Mouse (Mus musculus) stomach, embryonic 16.5 days (tissue): ENCODE measurements at regions not wholly inside any gene's neighbourhood (a gene's known extent, or its start where the extent isn't known, plus 50 kb on each side); places are given as distances from the start of the nearest gene placed in this dataset.

Source experiments
- ATAC-seq: fragments of 200-750 bp; cut with Nextera tagmentation; 2 replicates; pipeline ENCODE4 v1.8.0; 2017; ENCODE audit warnings: moderate number of reproducible peaks, moderate TSS enrichment; ENCODE audit not compliant: insufficient read depth, low FRiP score
- H3K27ac ChIP-seq: fragments of 300-500 bp; sonication (generic); 2 replicates; pipeline ENCODE4 v1.5.1; 2014; ENCODE audit warnings: low read length
- H3K27me3 ChIP-seq: fragments of 300-500 bp; sonication (generic); 2 replicates; pipeline ENCODE4 v1.6.1; 2014; ENCODE audit warnings: low read length, control low read depth, mixed read lengths; ENCODE audit not compliant: control insufficient read depth, insufficient read depth
- H3K36me3 ChIP-seq: fragments of 300-500 bp; sonication (generic); 2 replicates; pipeline ENCODE4 v1.6.1; 2014; ENCODE audit warnings: low read length; ENCODE audit not compliant: control insufficient read depth, insufficient read depth
- H3K4me1 ChIP-seq: fragments of 300-500 bp; sonication (generic); 2 replicates; pipeline ENCODE4 v1.6.1; 2014; ENCODE audit warnings: low read length, control low read depth, mixed read lengths; ENCODE audit not compliant: control insufficient read depth, insufficient read depth
- H3K4me2 ChIP-seq: fragments of 300-500 bp; sonication (generic); 2 replicates; pipeline ENCODE4 v1.6.1; 2014; ENCODE audit warnings: low read depth, low read length, mixed read lengths
- H3K4me3 ChIP-seq: fragments of 300-500 bp; sonication (generic); replicated peaks from 2 replicates; pipeline ENCODE4 v1.5.1; 2014; ENCODE audit warnings: mild to moderate bottlenecking, low read length
- H3K9ac ChIP-seq: fragments of 300-500 bp; sonication (generic); 2 replicates; pipeline ENCODE4 v1.6.1; 2014; ENCODE audit warnings: low read length
- H3K9me3 ChIP-seq: fragments of 300-500 bp; sonication (generic); replicated peaks from 2 replicates; pipeline ENCODE4 v1.6.1; 2016; ENCODE audit warnings: low read length, control low read depth; ENCODE audit not compliant: control insufficient read depth
- WGBS: fragments of 180-500 bp; shearing (Covaris S2); extraction: QIAGEN DNeasy Blood & Tissue Kit; methylation state at CpG from one replicate; pipeline ENCODE4 v1.1.7; 2014; 5-methylcytosine and 5-hydroxymethylcytosine counted together

GRCm38 (mm10) chr13:44564705-44565104, 164.6 kb upstream of the Jarid2 start:
- Histone ChIP-seq H3K27ac (no peak overlapping the region), H3K4me1 (no peaks in the 10 kb centered on the region), H3K4me2 (no peak overlapping the region), H3K4me3 (no peak overlapping the region), H3K27me3 (no peaks in the 10 kb centered on the region), H3K36me3 (no peaks in the 10 kb centered on the region), H3K9me3 (no peaks in the 10 kb centered on the region), H3K9ac (no peak overlapping the region)
- WGBS, result 55% methylated on average over 11 of the region's 11 CpGs
- ATAC-seq, result no peak

GRCm38 (mm10) chr13:44567696-44568095, 161.6 kb upstream of the Jarid2 start:
- Histone ChIP-seq H3K27ac (no peak overlapping the region), H3K9me3 (no peaks in the 10 kb centered on the region), H3K4me1 (no peaks in the 10 kb centered on the region), H3K4me3 (no peak overlapping the region), H3K4me2 (no peak overlapping the region), H3K36me3 (no peaks in the 10 kb centered on the region), H3K27me3 (no peaks in the 10 kb centered on the region), H3K9ac (no peak overlapping the region)
- 38% methylated on average over 2 of the region's 2 CpGs for WGBS
- no peak for ATAC-seq

DNA sequence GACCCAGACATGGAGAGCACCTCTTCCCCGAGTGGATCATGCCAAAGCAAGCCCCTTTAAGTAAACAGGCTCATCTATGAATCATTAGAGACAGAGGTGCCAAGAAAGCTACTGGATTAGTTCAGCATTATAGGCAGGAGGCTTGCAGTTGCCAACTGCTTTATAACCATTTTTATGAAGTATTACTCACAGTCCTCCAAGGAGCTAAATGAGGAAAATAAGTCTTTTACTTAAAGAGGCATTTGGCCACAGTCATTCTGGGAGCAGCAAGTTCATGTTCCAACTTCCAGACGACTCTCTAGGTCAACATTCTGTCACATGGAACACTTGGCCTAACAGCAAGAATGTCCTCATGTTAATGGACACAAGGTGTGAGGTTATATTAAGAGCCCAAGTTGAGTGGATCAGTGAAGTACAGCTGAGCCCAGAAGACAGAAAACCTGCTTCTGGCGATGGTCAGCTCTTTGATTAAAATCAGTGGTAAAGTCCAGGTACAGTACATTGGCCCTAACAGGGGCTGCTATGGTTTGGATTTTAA, 160.0 kb upstream of the Jarid2 start:
- ATAC-seq, result no peak
- Histone ChIP-seq H3K4me2 (no peak overlapping the region), H3K9ac (no peak overlapping the region), H3K27me3 (no peaks in the 10 kb centered on the region), H3K9me3 (no peaks in the 10 kb centered on the region), H3K27ac (no peak overlapping the region), H3K36me3 (no peaks in the 10 kb centered on the region), H3K4me3 (no peak overlapping the region), H3K4me1 (no peaks in the 10 kb centered on the region)
- WGBS, result 55% methylated on average over 3 of the region's 3 CpGs

DNA sequence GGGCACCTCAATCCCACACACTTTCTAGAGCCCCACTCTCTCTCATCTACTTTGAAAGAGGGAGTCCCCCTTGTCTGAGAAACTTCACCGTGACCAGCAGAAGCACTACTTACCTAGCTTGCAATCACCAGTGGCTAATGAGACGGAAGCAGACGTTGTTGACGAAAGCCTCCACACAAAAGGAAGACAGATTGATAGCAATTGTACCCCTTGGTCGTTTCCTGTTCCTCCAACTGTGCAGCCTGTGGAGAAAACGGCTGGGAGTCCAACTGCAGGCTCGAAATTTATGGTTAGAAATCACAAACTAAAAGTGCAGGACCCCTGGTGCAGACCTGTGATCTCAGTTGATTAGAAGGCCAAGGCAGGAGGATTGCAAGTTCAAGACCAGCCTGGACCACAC, 155.8 kb upstream of the Jarid2 start:
- H3K36me3 ChIP-seq, result no peaks in the 10 kb centered on the region
- H3K9me3 ChIP-seq, result no peaks in the 10 kb centered on the region
- no peak overlapping the region for H3K4me3 ChIP-seq
- ATAC-seq, result no peak
- no peaks in the 10 kb centered on the region for H3K4me1 ChIP-seq
- H3K9ac ChIP-seq, result no peak overlapping the region
- no peaks in the 10 kb centered on the region for H3K27me3 ChIP-seq
- no peak overlapping the region for H3K27ac ChIP-seq
- no peak overlapping the region for H3K4me2 ChIP-seq
- WGBS, result 20% methylated on average over 7 of the region's 7 CpGs

GRCm38 (mm10) chr13:44579215-44579614, 150.1 kb upstream of the Jarid2 start:
- WGBS, result 91% methylated on average over 5 of the region's 5 CpGs
- Histone ChIP-seq H3K27me3 (no peaks in the 10 kb centered on the region), H3K27ac (no peak overlapping the region), H3K4me1 (peaks cover 11% of the 10 kb centered on the region), H3K9me3 (0 out of 2 replicates have a peak, but pooled peaks cover 5% of the 10 kb centered on the region), H3K4me3 (no peak overlapping the region), H3K4me2 (no peak overlapping the region), H3K9ac (no peak overlapping the region), H3K36me3 (no peaks in the 10 kb centered on the region)
- ATAC-seq, result no peak

- Histone ChIP-seq H3K9me3 (0 out of 2 replicates have a peak, but pooled peaks cover 5% of the 10 kb centered on the region), H3K4me3 (no peak overlapping the region; the same call in 1 of the 2 replicates), H3K4me1 (peaks cover 11% of the 10 kb centered on the region), H3K9ac (no peak overlapping the region), H3K27ac (no peak overlapping the region), H3K27me3 (no peaks in the 10 kb centered on the region), H3K36me3 (no peaks in the 10 kb centered on the region), H3K4me2 (peak overlapping the region; percentile 34)
- no peak for ATAC-seq
- WGBS, result 47% methylated on average over 15 of the region's 15 CpGs
Observed at GRCm38 (mm10) chr13:44580156-44580736, 149.0 kb upstream of the Jarid2 start.

DNA sequence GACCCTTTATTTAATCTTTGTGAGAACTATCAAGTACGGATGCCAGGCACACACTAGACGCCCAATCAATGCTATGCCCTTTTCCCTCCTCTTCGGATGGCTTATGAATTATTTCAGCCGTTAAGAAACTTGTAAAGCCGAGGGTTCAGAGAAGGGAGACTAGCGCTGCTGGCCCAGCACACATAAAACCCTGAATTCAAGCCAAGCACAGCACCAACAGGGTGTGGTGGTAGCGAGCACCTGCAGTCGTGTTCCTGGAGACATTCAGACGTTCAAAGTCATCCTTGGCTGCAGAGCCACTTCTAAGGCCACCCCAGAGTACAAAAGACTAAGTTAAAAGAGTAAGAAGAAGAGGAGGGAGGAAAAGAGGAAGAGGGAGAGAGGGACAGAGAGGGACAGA, 148.5 kb upstream of the Jarid2 start:
- ATAC-seq, result no peak
- peaks cover 11% of the 10 kb centered on the region for H3K4me1 ChIP-seq
- H3K27me3 ChIP-seq, result no peaks in the 10 kb centered on the region
- H3K4me3 ChIP-seq, result no peak overlapping the region; the same call in 1 of the 2 replicates
- no peak overlapping the region for H3K27ac ChIP-seq
- H3K9ac ChIP-seq, result 0 out of 2 replicates have a peak overlapping the region, but pooled peaks have one; percentile 16
- no peaks in the 10 kb centered on the region for H3K36me3 ChIP-seq
- 21% methylated on average over 9 of the region's 9 CpGs for WGBS
- peak overlapping the region; percentile 34 for H3K4me2 ChIP-seq
- 0 out of 2 replicates have a peak, but pooled peaks cover 5% of the 10 kb centered on the region for H3K9me3 ChIP-seq

DNA sequence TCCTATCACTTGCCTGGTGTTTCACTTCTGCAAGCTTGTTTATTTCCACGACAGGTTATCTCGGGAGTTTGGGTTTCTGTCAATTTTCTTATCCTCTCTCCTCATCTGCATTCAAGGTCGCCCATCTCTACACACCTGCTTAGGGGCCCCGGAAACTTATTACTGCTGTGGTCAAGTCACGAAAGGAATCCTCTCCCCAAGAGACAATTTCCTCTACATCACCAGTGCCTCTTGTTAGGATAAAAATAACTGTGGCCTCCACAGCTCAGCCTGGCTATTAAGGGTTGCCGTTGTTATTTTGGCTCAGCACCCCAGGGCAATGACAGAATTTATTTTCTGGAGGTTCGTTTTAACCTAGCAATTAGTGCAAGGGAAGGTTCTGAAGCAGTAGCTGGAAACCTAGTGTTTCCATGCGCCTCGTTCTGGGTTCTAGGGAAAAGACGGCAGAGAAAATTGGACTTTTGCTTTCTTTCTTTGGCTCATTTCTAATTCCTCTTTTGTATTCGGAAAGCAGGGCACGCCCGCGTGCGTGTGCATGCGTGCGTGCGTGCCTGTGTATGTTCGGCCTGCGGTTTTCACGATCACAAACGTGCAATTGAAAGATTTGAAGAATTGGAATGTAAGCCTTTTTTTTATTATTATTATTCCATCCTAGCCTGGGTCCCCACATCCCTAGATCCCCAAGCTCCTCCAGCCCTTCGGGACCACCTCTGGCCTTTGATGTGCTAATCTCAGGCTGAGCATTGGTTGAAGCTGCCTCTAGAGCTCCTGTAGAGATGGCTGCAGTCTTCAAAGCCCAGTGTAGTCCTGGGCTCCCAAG, 147.1 kb upstream of the Jarid2 start:
- Histone ChIP-seq H3K27ac (no peak overlapping the region), H3K9ac (no peak overlapping the region), H3K4me1 (peaks cover 11% of the 10 kb centered on the region), H3K9me3 (0 out of 2 replicates have a peak, but pooled peaks cover 5% of the 10 kb centered on the region), H3K4me3 (no peak overlapping the region), H3K36me3 (no peaks in the 10 kb centered on the region), H3K27me3 (no peaks in the 10 kb centered on the region), H3K4me2 (no peak overlapping the region)
- WGBS, result 59% methylated on average over 23 of the region's 23 CpGs
- no peak for ATAC-seq

DNA sequence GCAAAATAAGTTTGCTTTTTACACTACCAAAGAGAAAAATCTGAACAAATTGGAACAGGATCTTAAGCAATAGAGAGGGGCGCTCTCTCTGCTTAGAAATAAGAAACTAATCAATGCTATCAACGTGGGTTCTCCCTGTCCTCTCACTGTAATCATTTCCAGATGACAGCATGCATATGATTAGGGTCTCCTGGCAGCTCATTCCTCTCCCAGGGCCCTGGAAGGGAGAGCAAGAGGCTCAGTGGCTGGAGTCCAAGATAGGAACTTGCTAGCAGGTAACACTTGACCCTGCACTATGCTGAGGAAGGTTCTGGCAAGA, 146.5 kb upstream of the Jarid2 start:
- ATAC-seq, result no peak
- H3K9me3 ChIP-seq, result 0 out of 2 replicates have a peak, but pooled peaks cover 5% of the 10 kb centered on the region
- no peaks in the 10 kb centered on the region for H3K27me3 ChIP-seq
- no peak overlapping the region for H3K9ac ChIP-seq
- H3K4me3 ChIP-seq, result no peak overlapping the region
- H3K4me1 ChIP-seq, result peaks cover 11% of the 10 kb centered on the region
- WGBS, result 46% methylated on average over 2 of the region's 2 CpGs
- no peak overlapping the region for H3K4me2 ChIP-seq
- no peak overlapping the region for H3K27ac ChIP-seq
- no peaks in the 10 kb centered on the region for H3K36me3 ChIP-seq
